Mouse (Mus musculus) liver, adult 2 months (tissue): ENCODE results near the gene Cdkl4.

Source experiments
- CTCF ChIP-seq: fragments of 200-500 bp; IDR thresholded peaks from 2 replicates; pipeline ENCODE4 v1.5.1; 2011; ENCODE audit warnings: low read depth, low read length, control low read depth
- POLR2A ChIP-seq: fragments of 200-500 bp; IDR thresholded peaks from 2 replicates; pipeline ENCODE4 v1.6.1; 2011; ENCODE audit warnings: low read length, control low read depth; ENCODE audit not compliant: insufficient read depth; ENCODE audit errors: extremely low read depth

- TF ChIP-seq POLR2A (no peak), CTCF (peak; percentile 98)
These were observed 43.3 kb upstream of the Cdkl4 start for GRCm38 (mm10) chr17:80620786-80621423.
